Mouse (Mus musculus) neural tube, embryonic 14.5 days (tissue): ENCODE measurements around the gene Apba1. TPM values are rescaled to one million over a fixed set of nuclear protein-coding genes. Genes with fewer than 3 reads are reported as not detected.

Experiments used
- ATAC-seq: fragments of 200-750 bp; cut with Nextera tagmentation; 2 replicates; pipeline ENCODE4 v1.8.0; 2017; ENCODE audit warnings: low read depth, mild to moderate bottlenecking, moderate TSS enrichment, moderate library complexity
- H3K27ac ChIP-seq: fragments of 300-500 bp; sonication (generic); 2 replicates; pipeline ENCODE4 v1.5.1; 2014; ENCODE audit warnings: low read depth, mild to moderate bottlenecking, control low read depth, low read length, moderate library complexity, mixed read lengths
- H3K27me3 ChIP-seq: fragments of 300-500 bp; sonication (generic); 2 replicates; pipeline ENCODE4 v1.6.1; 2014; ENCODE audit warnings: low read length; ENCODE audit not compliant: control insufficient read depth, insufficient read depth
- H3K36me3 ChIP-seq: fragments of 300-500 bp; sonication (generic); 2 replicates; pipeline ENCODE4 v1.6.1; 2014; ENCODE audit warnings: low read length, mixed read lengths; ENCODE audit not compliant: control insufficient read depth, insufficient read depth
- H3K4me1 ChIP-seq: fragments of 300-500 bp; sonication (generic); 2 replicates; pipeline ENCODE4 v1.6.1; 2014; ENCODE audit warnings: low read length; ENCODE audit not compliant: control insufficient read depth, insufficient read depth
- H3K4me2 ChIP-seq: fragments of 300-500 bp; sonication (generic); 2 replicates; pipeline ENCODE4 v1.6.1; 2014; ENCODE audit warnings: mild to moderate bottlenecking, low read depth, low read length, control low read depth
- H3K4me3 ChIP-seq: fragments of 300-500 bp; sonication (generic); 2 replicates; pipeline ENCODE4 v1.5.1; 2014; ENCODE audit warnings: low read depth, low read length, control low read depth, mixed read lengths
- H3K9ac ChIP-seq: fragments of 300-500 bp; sonication (generic); replicated peaks from 2 replicates; pipeline ENCODE4 v1.6.1; 2014; ENCODE audit warnings: low read depth, mild to moderate bottlenecking, control low read depth, low read length, mixed read lengths
- H3K9me3 ChIP-seq: fragments of 300-500 bp; sonication (generic); 2 replicates; pipeline ENCODE4 v1.6.1; 2016; ENCODE audit warnings: low read length; ENCODE audit not compliant: control insufficient read depth
- WGBS: fragments of 180-500 bp; shearing (Covaris S2); extraction: QIAGEN DNeasy Blood & Tissue Kit; methylation state at CpG from one replicate; pipeline ENCODE4 v1.1.7; 2014; 5-methylcytosine and 5-hydroxymethylcytosine counted together
- polyA plus RNA-seq: library from polyadenylated mRNA; unstranded; fragments of >200 nt; fragmentation: Nextera tagmentation; extraction: Ambion mirVana; gene quantifications from 2 replicates; pipeline ENCODE4 v1.2.1, GENCODE M21; 2014

Gene Apba1
- polyA plus RNA-seq, 1 experiment from 2014 or later: 15.8 TPM

DNA sequence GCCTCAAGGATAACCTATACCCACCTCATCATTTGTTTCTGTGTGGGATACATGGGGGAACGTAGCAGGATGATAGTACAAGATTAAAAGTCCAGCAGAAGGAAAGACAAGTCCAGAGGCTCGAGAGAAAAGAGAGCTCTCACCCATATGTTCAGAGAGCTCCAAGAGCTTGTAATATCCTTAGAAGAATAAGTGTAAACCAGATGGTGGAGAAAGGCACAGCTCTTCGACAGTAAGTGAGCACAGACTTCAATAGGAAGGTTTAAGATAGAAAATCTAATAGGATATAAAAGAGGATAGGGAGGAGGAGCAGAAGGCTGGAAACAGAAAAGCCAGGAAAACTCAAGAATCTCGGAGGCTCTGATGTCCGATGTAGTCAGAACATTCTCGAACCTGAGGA, 115.8 kb downstream of the Apba1 start:
- H3K36me3 ChIP-seq: no peaks in the 10 kb centered on the region
- no peak overlapping the region for H3K4me2 ChIP-seq
- H3K4me3 ChIP-seq: no peak overlapping the region
- peaks cover 2% of the 10 kb centered on the region; the same call in 1 of the 2 replicates for H3K4me1 ChIP-seq
- WGBS: 87% methylated on average over 6 of the region's 6 CpGs
- no peaks in the 10 kb centered on the region for H3K27me3 ChIP-seq
- H3K9ac ChIP-seq: no peak overlapping the region
- H3K27ac ChIP-seq: no peak overlapping the region
- no peaks in the 10 kb centered on the region for H3K9me3 ChIP-seq
- ATAC-seq: no peak

DNA sequence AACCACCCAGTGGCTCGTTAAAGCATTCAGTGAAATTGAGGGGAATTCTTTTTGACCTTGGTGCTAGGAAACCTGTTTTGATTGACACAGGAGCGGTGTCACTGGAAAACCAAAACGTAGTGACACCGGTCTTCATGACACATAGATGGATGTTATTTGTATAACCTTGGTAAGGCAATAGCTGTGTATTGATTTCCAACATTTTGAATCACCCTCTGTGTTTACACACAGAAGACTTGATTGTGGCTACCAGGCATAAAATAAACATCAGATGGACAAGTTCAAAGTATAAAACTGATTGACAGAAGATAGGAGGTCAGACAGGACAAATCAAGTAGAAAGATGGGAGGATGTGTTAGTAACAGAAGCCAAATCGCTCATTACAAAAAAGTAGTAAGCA, 117.1 kb downstream of the Apba1 start:
- H3K27ac ChIP-seq: no peak overlapping the region
- peaks cover 4% of the 10 kb centered on the region; the same call in 1 of the 2 replicates for H3K4me1 ChIP-seq
- H3K4me2 ChIP-seq: no peak overlapping the region
- H3K36me3 ChIP-seq: no peaks in the 10 kb centered on the region
- 86% methylated on average over 5 of the region's 5 CpGs for WGBS
- no peaks in the 10 kb centered on the region for H3K9me3 ChIP-seq
- ATAC-seq: no peak
- H3K4me3 ChIP-seq: no peak overlapping the region
- no peak overlapping the region for H3K9ac ChIP-seq
- H3K27me3 ChIP-seq: no peaks in the 10 kb centered on the region

DNA sequence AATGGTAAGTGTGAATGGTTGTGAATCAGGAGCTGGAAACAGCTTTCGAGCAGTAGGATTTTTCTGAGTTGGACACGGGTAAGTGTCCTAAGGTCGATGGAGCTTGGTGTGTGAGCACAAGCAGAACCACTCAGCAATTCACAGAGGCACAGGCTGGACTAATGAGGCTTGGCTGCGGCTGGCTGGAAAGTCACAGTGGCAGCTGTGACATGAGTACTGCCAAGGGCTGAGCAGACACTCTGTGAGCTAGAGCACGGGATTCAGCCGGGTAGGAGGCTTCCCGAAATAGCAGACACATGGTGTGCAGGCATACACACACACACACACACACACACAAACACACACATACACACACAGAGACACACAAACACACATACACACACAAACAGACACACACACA, 121.2 kb downstream of the Apba1 start:
- no peak overlapping the region for H3K4me3 ChIP-seq
- no peaks in the 10 kb centered on the region for H3K36me3 ChIP-seq
- no peaks in the 10 kb centered on the region for H3K27me3 ChIP-seq
- H3K4me2 ChIP-seq: no peak overlapping the region
- peak overlapping the region; percentile 12; the same call in 1 of the 2 replicates for H3K27ac ChIP-seq
- peak; percentile 84 for ATAC-seq
- no peak overlapping the region for H3K9ac ChIP-seq
- 49% methylated on average over 7 of the region's 7 CpGs for WGBS
- H3K4me1 ChIP-seq: peaks cover 4% of the 10 kb centered on the region; the same call in 1 of the 2 replicates
- H3K9me3 ChIP-seq: no peaks in the 10 kb centered on the region

DNA sequence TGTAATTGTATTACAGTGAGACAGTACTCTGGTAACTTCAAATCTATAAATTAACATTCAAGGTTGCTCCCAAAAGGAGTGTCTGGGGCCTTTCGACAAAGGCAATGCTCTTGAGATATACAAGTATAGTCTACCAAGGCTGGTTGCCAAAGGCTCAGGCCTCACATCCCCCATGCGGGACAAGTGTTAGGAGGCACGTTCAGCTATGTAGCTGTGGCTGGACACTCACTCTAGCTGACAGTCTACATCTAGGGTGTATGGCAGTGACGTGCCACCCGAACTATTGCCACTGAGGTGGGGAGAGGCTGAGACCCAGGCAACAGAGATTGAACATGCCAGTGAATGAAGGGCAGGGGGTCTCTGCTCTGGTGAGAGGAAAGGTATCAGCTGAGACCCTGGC, 127.5 kb downstream of the Apba1 start:
- peak; percentile 34; the same call in 1 of the 2 replicates for ATAC-seq
- WGBS: 90% methylated on average over 5 of the region's 5 CpGs
- Histone ChIP-seq H3K9me3 (no peaks in the 10 kb centered on the region), H3K9ac (no peak overlapping the region), H3K27ac (no peak overlapping the region), H3K36me3 (no peaks in the 10 kb centered on the region), H3K27me3 (no peaks in the 10 kb centered on the region), H3K4me3 (no peak overlapping the region), H3K4me1 (no peaks in the 10 kb centered on the region), H3K4me2 (no peak overlapping the region)

DNA sequence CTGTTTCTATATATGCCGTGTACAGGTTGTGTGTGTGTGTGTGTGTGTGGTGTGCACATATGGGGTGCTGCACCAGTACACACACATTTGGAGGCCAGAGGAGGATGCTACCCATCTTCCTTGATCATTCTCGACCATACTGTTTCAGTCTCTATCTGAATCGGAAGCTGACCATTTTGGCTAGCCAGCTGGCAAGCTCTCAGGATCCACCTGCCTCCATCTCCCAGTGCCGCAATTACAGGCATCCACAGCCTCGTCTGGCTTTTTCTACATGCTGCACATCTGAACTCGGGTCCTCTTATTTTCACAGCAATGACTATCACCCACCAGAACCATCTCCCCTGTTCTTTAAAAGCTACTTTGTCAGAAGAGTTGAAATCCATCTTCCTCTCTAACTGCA, 132.7 kb downstream of the Apba1 start:
- 82% methylated on average over 6 of the region's 6 CpGs for WGBS

DNA sequence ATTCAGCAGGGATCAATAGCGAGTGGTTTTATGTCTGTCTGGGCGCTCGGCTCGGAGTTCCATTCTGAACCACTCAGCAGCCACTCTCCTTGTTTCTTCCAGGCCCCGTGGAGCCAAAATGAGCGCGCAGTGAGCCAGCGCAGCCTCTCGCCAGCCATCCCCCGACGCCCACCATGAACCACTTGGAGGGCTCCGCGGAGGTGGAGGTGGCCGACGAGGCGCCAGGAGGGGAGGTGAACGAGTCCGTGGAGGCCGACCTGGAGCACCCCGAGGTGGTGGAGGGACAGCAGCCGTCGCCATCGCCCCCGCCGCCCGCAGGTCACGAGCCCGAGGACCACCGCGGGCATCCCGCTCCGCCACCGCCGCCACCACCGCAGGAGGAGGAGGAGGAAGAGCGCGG, 133.9 kb downstream of the Apba1 start:
- 18% methylated on average over 37 of the region's 37 CpGs for WGBS
- H3K4me3 ChIP-seq: peak overlapping the region; percentile 27

More for the DNA sequence above, 132.7 kb downstream of the Apba1 start:
- 0 out of 2 replicates have a peak, but pooled peaks cover 6% of the 10 kb centered on the region for H3K4me1 ChIP-seq
- no peak overlapping the region for H3K9ac ChIP-seq
- no peak overlapping the region for H3K27ac ChIP-seq
- no peak for ATAC-seq
- no peaks in the 10 kb centered on the region; the same call in 1 of the 2 replicates for H3K36me3 ChIP-seq
- H3K4me2 ChIP-seq: no peak overlapping the region
- H3K9me3 ChIP-seq: no peaks in the 10 kb centered on the region
- no peak overlapping the region for H3K4me3 ChIP-seq
- H3K27me3 ChIP-seq: no peaks in the 10 kb centered on the region

DNA sequence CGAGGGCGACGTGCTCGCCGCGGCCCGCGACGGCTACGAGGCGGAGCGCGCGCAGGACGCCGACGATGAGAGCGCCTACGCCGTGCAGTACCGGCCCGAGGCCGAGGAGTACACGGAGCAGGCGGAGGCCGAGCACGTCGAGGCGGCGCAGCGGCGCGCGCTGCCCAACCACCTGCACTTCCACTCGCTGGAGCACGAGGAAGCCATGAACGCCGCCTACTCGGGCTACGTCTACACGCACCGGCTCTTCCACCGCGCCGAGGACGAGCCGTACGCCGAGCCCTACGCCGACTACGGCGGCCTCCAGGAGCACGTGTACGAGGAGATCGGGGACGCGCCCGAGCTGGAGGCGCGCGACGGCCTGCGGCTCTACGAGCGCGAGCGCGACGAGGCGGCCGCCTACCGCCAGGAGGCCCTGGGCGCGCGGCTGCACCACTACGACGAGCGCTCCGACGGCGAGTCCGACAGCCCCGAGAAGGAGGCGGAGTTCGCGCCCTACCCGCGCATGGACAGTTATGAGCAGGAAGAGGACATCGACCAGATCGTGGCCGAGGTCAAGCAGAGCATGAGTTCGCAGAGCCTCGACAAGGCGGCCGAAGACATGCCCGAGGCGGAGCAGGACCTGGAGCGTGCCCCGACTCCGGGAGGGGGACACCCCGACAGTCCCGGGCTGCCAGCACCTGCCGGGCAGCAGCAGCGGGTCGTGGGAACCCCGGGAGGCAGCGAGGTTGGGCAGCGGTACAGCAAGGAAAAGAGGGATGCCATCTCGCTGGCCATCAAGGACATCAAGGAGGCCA, 134.6 kb downstream of the Apba1 start:
- Histone ChIP-seq H3K9me3 (no peaks in the 10 kb centered on the region), H3K4me2 (peak overlapping the region; percentile 42), H3K4me3 (peak overlapping the region; percentile 27), H3K36me3 (no peaks in the 10 kb centered on the region; the same call in 1 of the 2 replicates), H3K4me1 (0 out of 2 replicates have a peak, but pooled peaks cover 6% of the 10 kb centered on the region), H3K27me3 (no peaks in the 10 kb centered on the region), H3K9ac (0 out of 2 replicates have a peak overlapping the region, but pooled peaks have one; percentile 5), H3K27ac (no peak overlapping the region; the same call in 1 of the 2 replicates)
- ATAC-seq: peak; percentile 86
- 17% methylated on average over 105 of the region's 110 CpGs for WGBS

More for the DNA sequence above, 133.9 kb downstream of the Apba1 start:
- 0 out of 2 replicates have a peak, but pooled peaks cover 6% of the 10 kb centered on the region for H3K4me1 ChIP-seq
- H3K9ac ChIP-seq: 0 out of 2 replicates have a peak overlapping the region, but pooled peaks have one; percentile 5
- H3K9me3 ChIP-seq: no peaks in the 10 kb centered on the region
- peak; percentile 32 for ATAC-seq
- no peak overlapping the region for H3K27ac ChIP-seq
- no peaks in the 10 kb centered on the region; the same call in 1 of the 2 replicates for H3K36me3 ChIP-seq
- no peaks in the 10 kb centered on the region for H3K27me3 ChIP-seq
- peak overlapping the region; percentile 42 for H3K4me2 ChIP-seq

DNA sequence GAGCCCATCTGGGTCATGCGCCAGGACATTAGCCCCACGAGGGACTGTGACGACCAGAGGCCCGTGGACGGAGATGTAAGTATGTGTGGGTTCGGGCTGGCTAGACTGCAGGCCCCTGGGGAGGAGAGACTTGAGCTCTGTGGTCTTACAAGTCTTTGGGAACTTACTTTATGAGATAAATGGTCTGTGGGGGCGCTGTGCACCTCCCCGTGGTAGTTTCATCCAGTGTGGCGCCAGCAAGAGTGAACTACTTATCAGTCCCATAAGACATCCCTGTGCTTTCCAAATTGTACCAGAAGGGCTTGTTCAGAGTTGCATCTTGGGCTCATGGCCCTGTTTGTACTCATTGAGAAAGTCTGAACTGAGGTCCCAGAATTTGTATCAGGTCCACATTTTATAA, 135.3 kb downstream of the Apba1 start:
- H3K27me3 ChIP-seq: no peaks in the 10 kb centered on the region
- 69% methylated on average over 9 of the region's 9 CpGs for WGBS
- no peak overlapping the region for H3K4me3 ChIP-seq
- H3K9ac ChIP-seq: no peak overlapping the region
- H3K36me3 ChIP-seq: no peaks in the 10 kb centered on the region; the same call in 1 of the 2 replicates
- H3K4me2 ChIP-seq: no peak overlapping the region
- no peaks in the 10 kb centered on the region for H3K9me3 ChIP-seq
- 0 out of 2 replicates have a peak, but pooled peaks cover 6% of the 10 kb centered on the region for H3K4me1 ChIP-seq
- no peak for ATAC-seq
- no peak overlapping the region for H3K27ac ChIP-seq

DNA sequence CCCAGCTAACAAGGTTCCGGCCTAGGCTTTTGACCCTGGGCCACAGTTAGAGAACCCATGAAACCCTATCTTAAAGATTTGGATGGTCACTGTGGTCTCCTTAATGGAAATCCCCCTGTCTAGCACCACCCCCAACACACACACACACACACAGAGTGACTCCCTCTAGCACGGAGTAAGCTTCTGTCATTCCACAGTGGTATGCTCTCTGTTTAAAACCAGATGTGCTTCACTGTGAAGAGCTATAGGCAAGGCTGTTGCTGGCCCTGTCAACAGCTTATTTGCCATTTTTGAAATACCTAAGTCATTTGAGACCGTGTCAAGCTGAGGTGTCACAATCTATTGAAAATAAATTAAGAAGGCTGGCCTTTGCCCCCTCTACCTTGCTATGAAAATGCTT, 136.1 kb downstream of the Apba1 start:
- WGBS: 79% methylated on average over 3 of the region's 3 CpGs
- H3K4me2 ChIP-seq: no peak overlapping the region
- H3K9me3 ChIP-seq: no peaks in the 10 kb centered on the region
- H3K4me3 ChIP-seq: no peak overlapping the region
- no peak for ATAC-seq
- H3K4me1 ChIP-seq: 0 out of 2 replicates have a peak, but pooled peaks cover 6% of the 10 kb centered on the region
- no peak overlapping the region for H3K9ac ChIP-seq
- no peaks in the 10 kb centered on the region; the same call in 1 of the 2 replicates for H3K36me3 ChIP-seq
- no peaks in the 10 kb centered on the region for H3K27me3 ChIP-seq
- no peak overlapping the region for H3K27ac ChIP-seq
